8 mouse cellular contexts compared by ENCODE assay signal in the genomic region with DNA sequence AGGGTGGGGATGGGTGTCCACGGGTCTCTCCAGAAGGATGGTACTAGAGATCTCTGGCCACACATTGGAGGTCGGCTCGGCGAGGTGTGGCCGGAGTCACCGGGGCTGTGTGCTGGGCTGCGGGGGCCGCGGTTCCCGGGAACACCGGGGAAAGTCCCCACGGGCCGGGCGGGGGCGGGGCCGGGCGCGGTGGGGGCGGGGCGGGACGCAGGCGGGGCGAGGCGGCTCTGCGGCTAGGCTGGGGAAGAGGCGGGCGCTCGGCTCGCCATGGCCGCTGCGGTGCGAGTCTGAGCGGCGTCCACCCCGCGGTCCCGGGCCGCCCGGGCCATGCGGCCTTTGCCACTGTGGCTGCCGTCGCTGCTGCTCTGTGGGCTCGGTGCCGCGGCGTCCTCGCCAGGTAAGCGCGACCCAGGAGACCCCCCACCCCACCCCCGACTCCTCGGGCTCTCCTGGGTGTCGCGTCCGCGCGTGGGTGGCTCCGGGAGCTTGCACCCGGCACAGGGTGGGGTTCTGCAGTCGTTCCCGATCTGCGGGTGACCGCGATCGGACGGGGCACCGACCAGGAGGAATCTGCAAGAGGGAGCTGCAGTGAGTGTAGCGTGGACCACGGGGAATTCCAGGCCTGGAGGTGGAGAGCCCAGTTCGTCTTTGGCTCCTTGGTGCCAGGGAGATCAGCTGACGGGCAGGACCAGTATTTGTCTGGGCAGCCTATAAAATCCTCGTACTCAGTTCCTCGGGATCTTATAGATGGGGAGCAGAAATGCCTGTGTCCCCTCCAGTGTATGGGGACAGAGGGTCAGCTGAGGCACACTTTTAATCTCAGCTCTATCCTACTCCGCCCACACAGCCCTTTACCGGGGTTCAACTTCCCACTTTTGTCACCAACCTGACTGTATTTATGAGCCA. TPM values are rescaled to one million over a fixed set of nuclear protein-coding genes. Genes with fewer than 3 reads are reported as not detected.
DNase-seq lines count a peak whose midpoint lies in the region; ATAC-seq lines count a peak whose summit lies in the region.

Gene Ifngr2, plus strand, starts transcription at position 237 of the 906 bp plus-strand sequence.

- H3K4me3 ChIP-seq in hindbrain, embryonic 14.5 days (replicated peaks; ENCODE audit: low read length), result peak within 1 kb of the TSS; percentile 98

- peak within 1 kb of the TSS; percentile 90 for H3K4me2 ChIP-seq in hindbrain, embryonic 14.5 days (replicated peaks)

- intact Hi-C loops in left cerebral cortex, postnatal 10 days (cut with DNase I), result no loop called here

- under 1% methylated on average over 45 of the region's 74 CpGs for WGBS in hindbrain, embryonic 14.5 days

- H3K4me1 ChIP-seq in hindbrain, embryonic 14.5 days (replicated peaks; ENCODE audit: control insufficient read depth, insufficient read depth, low read length), result peaks cover 27% of the 10 kb centered on the region

- peak; percentile 67 for DNase-seq in NIH3T3 (ENCODE audit: low read depth)
- DNase-seq in cerebellum, adult 8-10 months, result peak; percentile 53
- peak; percentile 55 for DNase-seq in gastrocnemius, adult 18-20 months (ENCODE audit: low spot score)
- peak; percentile 42 for DNase-seq in hindbrain, embryonic 14.5 days (ENCODE audit: low spot score)
- DNase-seq in left cerebral cortex, postnatal 10 days (ENCODE audit: extremely low spot score in 1 of 2, low spot score in 2 of 2), result peak in 1 of 2 experiments; percentile 82
- DNase-seq in right cerebral cortex, adult 2 months (ENCODE audit: low spot score in 2 of 2), result peak; percentile 33 to 54
- peak; percentile 75 for DNase-seq in yolk sac, embryonic 10.5 days (ENCODE audit: low spot score)

- no peaks in the 10 kb centered on the region for H3K9me3 ChIP-seq in hindbrain, embryonic 14.5 days (ENCODE audit: control insufficient read depth, low read length)

- peak within 1 kb of the TSS; percentile 77; the same call in 1 of the 2 replicates for H3K27ac ChIP-seq in hindbrain, embryonic 14.5 days

- H3K36me3 ChIP-seq in hindbrain, embryonic 14.5 days (replicated peaks; ENCODE audit: control insufficient read depth, insufficient read depth), result no peaks in the 10 kb centered on the region

- H3K9ac ChIP-seq in hindbrain, embryonic 14.5 days, result peak within 1 kb of the TSS; percentile 97

- peak; percentile 87 for ATAC-seq in hindbrain, embryonic 14.5 days (ENCODE audit: low FRiP score)
- peak; percentile 51 for ATAC-seq in megakaryocyte, adult 5-6 weeks (ENCODE audit: poor library complexity, severe bottlenecking)

- H3K27me3 ChIP-seq in hindbrain, embryonic 14.5 days (ENCODE audit: control insufficient read depth, insufficient read depth, low read length), result no peaks in the 10 kb centered on the region

RNA-seq across cellular contexts. Expression of gene Ifngr2, which starts in this region (rescaled TPM):
- 10 to 100 TPM; 52.7 to 61.5 TPM for total RNA-seq in gastrocnemius, adult 18-20 months (2021)
- 106 and 114 TPM in 2 replicates for polyA plus RNA-seq in hindbrain, embryonic 14.5 days (2014; fragmentation: Nextera tagmentation; extraction: Ambion mirVana)
- total RNA-seq in left cerebral cortex, postnatal 10 days (2021), result 10 to 100 TPM; 74.8 to 82.0 TPM
- total RNA-seq in megakaryocyte, adult 5-6 weeks (2015), result 63.2 and 67.5 TPM in 2 replicates
- total RNA-seq in megakaryocyte, adult 5-6 weeks (2017), result 47.0 and 49.0 TPM in 2 replicates
